Mouse (Mus musculus) heart, postnatal 36 days (tissue): ENCODE results near the gene Cox8c. TPM values are rescaled to one million over a fixed set of nuclear protein-coding genes. Genes with fewer than 3 reads are reported as not detected.

ENCODE experiments used
- DNase-seq, 2 experiments: peaks; one replicate each; pipeline ENCODE4 v3.0.0; 2021 to 2022
- intact Hi-C: fragments of 180-260 bp; cut with DNase I; formaldehyde crosslinking; loops from one replicate; pipeline ENCODE4 v1.15.1; 2025
- total RNA-seq, 2 experiments: library from RNA; stranded (reverse); gene quantifications; 2 replicates each; pipeline ENCODE4 v1.2.3; 2021

Cox8c gene
- not detected for total RNA-seq

DNA sequence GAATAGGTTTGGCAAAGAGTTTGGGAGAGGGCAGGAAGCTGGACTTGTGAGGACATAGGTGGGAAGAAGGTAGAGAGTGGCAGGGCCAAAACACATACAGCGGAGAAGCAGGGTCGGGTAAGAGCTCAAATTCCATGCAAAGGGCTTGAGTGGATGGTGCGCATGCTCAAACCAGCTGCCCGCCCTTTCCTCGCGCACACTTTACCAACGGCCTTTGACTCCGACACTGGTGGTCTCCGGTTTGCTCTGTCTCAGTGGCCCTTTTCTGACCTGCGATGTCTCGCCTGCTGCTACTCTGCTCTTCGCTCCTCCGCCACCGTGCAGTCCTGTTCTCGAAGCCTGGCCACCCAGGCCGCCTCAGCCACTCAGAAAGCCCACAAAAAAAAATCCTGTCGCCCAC is at the start of gene Cox8c:
Gene Cox8c, plus strand, starts transcription at position 226 of the 400 bp plus-strand sequence.
- intact Hi-C loops: no loop called here
- no peak for DNase-seq

DNA sequence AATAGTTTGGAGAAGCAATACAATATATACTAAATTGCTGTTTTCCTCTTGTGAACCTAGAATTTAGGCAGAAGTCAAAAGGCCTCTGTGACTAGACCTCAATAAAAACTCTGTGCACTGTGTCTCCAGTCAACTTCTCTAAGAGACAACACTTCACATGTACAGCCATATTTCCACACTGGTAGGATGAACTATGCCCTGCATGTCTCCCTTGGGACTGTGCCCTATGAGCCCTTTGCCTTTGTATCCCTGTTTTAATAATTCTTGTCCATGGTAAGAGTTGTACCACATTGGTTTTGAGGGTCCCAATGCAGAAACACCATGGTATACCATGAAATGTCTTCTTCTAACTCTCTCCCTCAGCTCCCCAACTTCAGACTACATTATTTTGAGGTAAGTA is 38.3 kb upstream of the Cox8c start:
- DNase-seq: no peak
- intact Hi-C loops: no loop called here

DNA sequence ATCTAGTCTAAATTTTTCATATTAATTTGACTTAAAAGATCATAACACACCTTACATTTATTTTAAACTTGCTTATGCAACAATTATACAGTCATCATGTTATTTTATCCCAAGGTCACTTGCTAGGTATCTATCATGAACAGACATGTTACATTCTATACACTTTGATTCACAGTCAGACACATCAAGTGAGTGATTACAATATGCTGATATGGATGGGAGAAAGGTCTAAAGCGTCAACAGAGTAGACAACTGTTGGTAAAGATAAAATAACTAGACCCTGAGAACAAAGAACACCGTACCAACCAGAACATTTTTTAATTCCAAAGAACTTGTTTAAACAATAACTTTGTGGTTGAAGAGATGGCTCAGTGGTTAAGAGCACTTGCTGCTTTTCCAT is 29.3 kb upstream of the Cox8c start:
- intact Hi-C loops: no loop called here
- no peak for DNase-seq

DNA sequence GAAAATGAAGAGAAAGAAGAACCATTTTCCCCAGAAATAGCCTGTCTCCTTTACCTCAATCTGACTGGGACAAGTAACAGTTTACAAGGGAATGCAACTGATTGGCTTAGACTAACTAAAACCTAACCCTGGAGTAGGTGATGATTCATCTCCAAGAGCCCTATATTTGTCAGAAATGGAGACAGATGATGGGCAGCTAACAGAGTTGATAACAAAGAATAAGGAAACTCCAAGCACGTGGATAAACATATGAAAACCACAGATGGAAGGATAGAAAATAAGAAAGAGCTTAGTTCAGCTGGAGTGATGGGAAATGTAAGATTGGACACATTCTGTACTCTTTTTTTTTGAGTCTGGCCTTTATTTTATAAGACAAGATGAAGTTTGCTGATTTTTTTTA is 28.6 kb upstream of the Cox8c start:
- intact Hi-C loops: no loop called here
- no peak for DNase-seq

DNA sequence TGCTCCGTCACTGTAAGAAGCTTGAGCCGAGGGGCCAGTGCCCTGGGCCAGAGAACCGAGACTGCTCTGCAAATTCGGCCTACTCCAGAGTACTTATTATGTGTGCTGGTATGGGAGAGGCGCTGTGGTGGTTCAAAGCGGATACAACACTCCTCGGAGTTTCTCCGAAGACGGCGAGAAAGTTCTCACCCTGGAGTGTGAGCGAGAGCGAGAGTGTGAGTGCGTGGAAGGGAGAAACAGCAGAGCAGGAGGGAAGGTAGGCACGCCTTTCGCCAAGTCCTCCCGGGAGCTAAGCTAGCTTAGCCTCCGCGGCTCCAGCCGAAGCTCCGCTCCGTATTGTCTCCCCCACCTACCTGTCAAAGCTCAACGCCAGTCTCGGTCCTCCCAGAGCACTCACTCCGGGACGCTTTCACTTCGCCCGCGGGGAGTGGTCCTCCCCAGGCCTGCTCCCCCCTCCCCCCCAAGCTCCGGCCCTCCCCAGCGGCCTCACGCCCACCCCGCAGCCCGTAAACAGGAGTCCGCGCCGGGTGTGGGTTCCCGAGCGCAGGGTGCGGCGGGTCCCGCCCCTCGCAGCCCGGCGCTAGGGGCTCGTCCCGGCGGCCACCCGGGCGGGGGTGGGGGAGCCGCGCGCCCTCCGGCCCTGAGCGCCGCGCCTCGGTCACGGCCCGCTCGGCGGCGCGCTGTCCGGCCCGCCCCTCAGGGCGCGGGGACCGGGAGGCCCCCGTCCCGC is 21.6 kb upstream of the Cox8c start:
- peak; percentile 36 to 55 for DNase-seq
- intact Hi-C loops: loop anchor here (1.0 to 5.0 kb wide), 2 partner anchors 60 to 119 kb away; partner anchors contain the start of gene Gm20604

DNA sequence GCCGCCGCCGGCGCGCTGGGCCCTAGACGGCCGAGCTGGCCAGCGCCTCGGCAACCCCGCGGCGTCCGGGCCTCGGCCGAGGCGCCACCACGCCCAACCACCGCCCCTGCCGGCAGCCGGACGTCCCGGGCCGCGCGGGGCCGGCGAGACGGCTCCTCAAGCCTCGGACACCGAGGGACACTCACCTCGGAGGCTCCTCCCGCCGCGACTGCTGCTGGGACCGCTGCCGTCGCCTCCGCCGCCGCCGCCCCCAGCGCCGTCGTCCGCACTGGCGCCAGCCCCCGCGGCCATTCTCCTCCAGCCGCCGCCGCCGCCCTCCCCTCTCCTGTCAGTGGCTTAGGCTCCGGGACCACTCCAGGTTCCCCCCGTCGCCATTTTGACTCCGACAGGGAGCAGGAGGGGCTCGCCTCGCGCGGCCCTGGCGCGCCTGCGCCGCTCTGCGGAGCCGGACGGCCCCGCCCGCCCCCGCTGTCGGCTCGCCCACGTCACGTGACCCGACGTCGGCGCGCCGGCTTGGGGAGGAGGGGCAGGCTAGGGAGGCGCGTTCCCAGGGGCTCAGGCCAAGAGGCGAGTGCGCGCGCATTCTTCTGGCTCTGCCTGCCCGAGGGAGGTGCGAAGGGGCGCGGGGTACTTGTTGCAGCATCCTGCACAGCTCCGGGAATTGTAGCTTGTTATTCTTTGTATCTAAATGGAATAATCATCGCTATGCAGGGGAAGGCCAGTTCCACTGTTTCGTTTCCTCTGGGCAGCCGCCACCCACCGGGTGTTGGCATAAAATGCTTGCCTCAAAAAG is 20.9 kb upstream of the Cox8c start, which contains the start of gene Btbd7:
Gene Btbd7, minus strand, starts transcription at position 441 of the 793 bp plus-strand sequence.
- DNase-seq: peak; percentile 97
- intact Hi-C loops: loop anchor here (1.0 to 5.0 kb wide), 2 partner anchors 61 to 120 kb away; partner anchors contain the start of gene Gm20604

DNA sequence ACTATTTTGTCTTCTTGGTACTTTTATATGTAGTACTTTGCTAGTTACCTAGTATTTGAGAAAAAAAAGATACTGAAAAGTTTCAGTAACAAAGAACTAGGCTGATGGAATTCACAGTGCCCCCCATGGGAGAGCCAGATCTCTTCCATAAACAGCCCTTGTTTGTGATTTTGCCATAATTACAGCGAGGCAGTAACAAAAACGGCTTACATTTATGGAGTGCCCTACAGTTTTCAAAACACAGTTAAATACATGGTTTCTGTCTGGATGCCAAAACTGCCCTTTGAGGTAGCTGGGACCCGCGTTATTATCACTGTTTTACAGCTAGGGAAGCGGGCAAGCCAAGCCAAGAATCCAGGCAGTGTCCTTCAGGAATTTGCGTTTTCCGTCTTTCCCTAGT is 20.2 kb upstream of the Cox8c start:
- intact Hi-C loops: loop anchor here (1.0 to 5.0 kb wide), 2 partner anchors 62 to 121 kb away; partner anchors contain the start of gene Gm20604
- peak in 1 of 2 experiments; percentile 8 for DNase-seq

DNA sequence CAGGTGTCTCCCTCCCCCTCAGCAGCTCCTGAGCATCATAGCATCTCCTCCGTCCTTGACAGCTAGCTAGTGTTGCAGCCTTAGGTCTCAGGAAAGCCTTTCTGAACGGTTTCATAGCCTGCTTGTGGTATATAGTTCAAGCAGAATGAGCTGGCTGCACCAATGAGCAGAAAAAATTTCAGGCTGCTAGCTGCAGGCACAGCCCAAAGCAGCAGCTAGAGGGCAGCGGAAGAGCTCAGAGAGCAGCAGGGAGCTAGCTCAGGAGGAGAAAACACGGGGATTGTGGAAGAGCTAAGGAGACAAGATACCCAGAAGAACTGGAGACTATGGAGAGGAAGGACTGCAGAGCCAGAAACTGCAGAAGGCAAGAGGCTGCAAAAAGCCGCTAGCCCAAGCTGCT is 13.4 kb upstream of the Cox8c start:
- peak in 1 of 2 experiments; percentile 6 for DNase-seq
- intact Hi-C loops: loop anchor here (2.0 kb wide), 1 partner anchor 179 kb away; no protein-coding TSS in a partner anchor

DNA sequence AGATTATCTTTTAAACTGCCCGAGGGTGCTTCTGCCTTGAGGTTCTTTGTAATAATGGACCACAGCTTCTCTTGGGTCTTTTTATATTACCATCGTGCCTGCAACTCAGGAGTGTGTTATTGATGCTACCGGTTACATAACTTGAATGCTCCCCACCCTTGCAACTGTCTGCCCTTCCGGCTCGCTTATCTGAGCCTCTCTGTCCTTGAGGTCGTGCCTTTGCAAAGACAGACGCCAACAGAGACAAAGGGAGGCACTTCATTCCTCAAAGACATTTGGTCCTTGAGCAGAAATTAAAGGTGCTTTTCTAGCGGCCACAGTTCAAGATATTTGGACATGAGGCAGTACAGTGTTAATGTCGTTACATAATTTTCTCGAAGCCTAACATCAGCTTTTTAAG is 11.8 kb upstream of the Cox8c start:
- intact Hi-C loops: no loop called here
- no peak for DNase-seq

DNA sequence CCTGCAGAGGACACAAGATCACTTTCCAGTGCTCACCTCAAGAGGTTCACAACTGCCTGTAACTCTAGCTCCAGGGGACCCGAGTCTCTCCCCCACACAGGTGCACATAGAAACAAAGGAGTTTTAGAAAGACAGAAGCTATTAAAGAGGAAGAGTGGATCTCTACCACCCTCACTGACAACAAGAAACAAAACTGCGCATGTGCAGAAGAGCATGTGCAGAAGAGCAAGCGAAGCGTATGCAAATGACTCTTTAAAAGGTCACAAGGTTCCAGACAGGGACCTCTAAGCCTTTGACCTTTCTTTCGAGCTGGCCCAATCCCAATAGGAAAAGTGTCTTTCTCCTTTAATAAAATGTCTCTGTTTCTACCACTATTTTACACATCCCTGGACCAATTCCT is 10.5 kb upstream of the Cox8c start:
- intact Hi-C loops: no loop called here

DNA sequence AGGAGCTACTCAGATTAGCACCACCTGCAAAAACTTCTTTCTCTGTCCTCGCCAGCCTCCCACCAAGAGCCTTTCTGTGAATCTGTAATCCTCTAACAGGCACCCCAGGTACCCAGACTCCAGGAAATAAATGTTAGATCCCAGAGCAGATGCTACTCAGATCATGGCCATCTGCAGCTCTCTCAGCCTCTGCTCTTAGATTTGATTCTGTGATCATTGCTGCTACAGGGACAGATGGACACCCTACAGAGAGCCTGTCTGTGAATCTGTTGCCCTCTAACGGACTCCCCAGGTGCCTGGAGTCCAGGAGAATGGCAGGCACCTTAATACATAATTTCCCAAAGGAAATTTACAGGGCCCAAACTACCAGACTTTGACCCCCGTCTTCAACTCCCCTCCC is 9.1 kb downstream of the Cox8c start:
- intact Hi-C loops: no loop called here
- no peak for DNase-seq

More for the DNA sequence above, 10.5 kb upstream of the Cox8c start:
- DNase-seq: no peak

DNA sequence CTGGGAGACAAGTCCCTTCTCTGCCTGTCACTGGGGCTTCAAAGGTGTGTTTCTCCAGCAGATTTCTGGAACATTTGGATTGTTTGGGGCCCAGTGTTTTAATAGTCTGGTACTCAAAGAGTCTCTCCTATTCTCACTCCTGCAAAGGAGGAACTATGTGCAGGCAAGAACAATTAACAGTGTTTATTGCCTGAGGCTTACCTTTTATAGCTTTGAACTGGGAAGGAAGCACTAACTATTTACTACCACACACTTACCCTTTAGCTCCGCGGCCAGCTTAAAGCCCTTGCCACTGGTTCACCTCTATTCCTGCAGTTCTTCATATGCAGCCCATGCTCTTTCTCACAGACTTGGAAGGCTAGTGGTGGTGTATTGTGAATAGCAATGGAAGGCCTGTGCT is 17.0 kb downstream of the Cox8c start:
- intact Hi-C loops: no loop called here
- DNase-seq: no peak

DNA sequence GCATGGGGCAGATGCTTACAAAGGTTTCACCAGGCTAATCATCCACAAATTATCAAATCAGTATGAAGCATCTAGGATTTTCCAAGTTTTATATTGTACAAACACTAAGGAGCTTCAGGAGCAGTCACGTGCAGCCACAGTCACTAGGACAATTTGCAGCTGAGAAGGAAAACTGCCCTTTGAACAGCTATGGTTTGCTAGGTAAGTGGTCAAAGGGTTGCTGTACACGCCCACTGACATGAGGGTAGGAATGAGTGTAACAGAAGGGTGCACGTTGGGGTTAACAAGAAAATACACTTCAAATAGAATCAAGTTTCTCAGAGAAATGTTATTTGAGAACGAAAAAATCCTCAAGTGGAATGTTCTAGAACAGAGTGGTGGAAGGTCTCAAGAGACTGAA is 30.6 kb downstream of the Cox8c start:
- no peak for DNase-seq
- intact Hi-C loops: no loop called here

DNA sequence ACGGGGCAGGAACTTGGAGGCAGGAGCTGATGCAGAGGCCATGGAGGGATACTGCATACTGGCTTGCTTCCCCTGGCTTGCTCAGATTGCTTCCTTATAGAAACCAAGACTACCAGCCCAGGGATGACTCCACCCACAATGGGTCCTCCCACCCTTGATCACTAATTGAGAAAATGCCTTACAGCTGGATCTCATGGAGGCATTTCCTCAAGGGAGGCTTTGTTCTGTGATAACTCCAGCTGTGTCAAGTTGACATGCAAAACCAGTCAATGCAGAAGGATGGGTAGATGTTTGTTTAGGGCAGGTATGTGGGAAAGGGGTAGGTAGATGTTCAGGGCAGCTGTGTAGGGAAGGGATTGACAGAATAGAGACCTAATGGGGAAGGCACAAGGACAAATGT is 31.2 kb downstream of the Cox8c start:
- intact Hi-C loops: no loop called here
- no peak for DNase-seq

DNA sequence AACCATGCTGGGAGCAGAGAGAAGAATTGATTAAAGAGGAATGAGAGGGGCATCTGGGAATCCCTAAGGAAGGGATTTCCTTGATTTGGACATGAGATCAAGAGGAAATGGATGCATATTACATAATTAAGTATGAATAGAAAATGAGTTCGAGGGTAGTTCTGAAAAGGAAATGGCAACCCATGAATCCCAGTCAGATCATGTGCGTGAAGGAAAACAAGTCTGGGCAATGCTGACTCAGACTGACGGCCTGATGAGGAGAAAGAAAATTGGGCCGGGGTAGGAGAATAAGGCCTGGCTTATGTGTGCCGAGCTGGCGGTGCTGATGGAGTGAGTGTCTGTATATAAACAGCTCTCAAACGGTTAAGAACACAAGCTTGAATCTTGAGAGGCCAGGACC is 31.7 kb downstream of the Cox8c start:
- no peak for DNase-seq
- intact Hi-C loops: no loop called here

DNA sequence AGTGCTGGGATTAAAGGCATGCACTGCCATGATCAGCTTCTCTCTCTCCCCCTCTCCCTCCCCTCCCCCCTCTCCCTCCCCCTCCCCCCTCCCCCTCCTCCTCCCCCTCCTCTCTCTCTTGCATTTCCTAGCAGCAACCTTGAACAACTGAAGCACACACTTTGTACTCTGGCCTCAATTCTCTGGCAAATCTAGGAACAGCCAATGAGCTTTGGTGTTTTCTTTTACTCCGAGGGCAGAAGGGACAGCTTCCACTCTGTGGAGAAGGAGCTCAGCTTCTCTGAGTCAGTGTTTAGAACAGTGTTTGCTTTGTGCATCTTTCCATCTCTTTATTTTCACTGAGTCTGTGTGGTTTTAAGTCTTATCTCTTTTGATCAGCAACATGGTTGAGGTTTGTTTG is 36.8 kb downstream of the Cox8c start:
- intact Hi-C loops: no loop called here
- DNase-seq: no peak

DNA sequence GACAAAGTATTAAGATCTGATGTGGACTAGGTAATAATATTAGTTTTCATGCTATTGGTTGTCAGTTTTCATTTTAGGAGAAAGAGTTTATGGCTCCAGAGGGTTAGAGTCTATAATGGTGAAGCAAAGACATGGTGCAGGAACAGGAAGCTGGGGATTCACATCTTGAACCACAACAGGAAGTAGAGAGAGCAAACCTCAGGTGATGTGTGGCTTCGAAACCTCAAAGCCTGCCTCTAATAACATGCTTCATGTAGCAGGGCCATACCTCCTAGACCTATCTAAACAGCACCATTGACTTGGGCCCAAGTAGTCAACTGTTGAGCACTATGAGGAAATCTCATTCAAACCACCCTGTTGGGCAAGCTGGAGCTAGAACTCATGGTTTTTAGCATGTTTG is 46.5 kb downstream of the Cox8c start:
- intact Hi-C loops: no loop called here
- no peak for DNase-seq

DNA sequence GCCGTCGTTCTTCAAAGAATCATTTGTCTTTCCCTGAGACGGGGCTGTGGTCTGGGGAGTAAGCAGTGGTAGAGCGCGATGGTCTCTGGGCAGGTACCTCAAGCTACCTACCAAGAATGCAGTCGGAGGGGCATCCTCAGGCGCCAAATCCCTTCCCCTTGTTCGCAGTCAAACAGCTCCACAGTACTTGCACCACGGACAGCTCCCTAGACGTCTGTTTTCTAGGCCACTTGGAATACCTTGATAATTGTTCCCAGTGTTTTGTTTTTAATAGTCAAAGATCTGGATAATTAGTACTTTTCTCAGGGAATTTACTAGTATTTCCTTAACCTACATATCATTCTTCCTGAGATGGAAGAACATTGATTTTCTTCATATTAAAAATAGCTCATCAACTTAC is 48.7 kb downstream of the Cox8c start:
- no peak for DNase-seq

DNA sequence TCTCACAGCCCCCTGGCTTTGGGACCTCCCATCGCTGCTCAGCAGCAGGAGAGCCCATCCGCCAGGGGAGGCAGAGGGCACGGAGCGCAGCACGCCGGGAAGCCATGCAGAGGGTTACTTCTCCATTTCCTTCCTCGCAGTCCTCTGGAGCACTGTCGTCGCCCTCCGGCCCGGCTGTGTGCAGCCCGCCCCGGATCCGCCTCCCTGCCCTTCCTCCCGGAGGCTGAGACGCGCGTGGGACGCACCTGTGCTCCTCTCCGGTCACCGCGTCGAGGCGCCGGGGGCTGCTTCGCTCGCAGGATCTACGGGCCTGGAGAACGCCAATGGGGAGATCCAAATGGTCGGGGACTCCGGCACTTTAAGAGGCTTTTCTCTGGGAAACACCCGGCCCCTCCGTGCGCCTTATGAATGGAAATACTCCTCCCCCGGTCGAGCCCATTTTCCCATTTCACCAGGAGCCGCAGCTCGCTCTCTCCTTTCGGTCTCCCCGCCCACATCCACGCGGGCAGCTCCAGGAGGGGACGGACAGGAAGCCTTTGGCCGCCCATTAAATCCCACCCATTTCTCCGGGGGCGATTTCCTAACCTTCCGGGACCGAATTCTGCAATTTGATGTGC is 49.8 kb downstream of the Cox8c start, which contains the start of gene Unc79:
Gene Unc79, plus strand, starts transcription at position 82 of the 617 bp plus-strand sequence.
- peak; percentile 4 for DNase-seq
- intact Hi-C loops: no loop called here

More for the DNA sequence above, 48.7 kb downstream of the Cox8c start:
- intact Hi-C loops: no loop called here

DNA sequence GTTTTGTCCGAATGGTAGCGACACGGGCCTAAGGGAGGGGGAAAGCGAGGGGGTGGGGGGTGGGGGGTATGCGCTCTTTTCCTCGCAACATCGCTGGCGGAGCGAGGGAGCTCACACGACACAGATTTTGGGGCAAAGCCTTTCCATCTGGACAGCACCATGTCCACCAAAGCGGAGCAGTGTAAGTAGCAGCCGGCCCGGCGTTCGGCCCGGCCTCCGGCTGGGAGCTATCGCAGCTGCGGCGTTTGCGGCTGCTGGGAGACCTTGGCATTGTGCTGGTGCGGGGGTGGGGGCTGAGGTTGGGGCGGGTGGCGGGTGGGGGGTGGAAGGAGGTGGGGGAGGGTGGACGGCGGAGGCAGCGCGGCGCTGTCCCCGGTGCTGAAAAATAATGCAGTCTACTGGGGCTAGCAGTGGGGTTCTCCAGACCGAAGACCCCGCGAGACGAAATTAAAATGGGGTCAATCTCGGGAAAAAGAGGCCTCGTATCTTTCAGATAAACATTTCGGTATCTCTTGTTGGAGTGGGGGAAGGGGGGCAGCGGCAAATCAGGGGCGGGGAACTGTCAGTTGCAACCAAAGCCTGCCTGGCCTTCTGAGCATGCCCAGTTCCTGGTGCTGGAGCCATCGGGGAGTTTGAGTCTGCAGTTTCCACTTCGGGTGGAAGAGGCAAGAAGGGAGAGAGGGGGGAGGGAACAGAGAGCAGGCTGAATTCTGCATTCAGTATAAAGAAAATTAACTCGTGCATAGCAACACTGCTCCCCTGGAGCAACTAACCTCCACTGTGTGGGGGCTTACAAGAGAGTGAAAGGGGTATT is 50.5 kb downstream of the Cox8c start:
- DNase-seq: peak; percentile 27 to 34
- intact Hi-C loops: no loop called here
